Mouse (Mus musculus): Measurements from ENCODE around the gene Tmpo. TPM values are rescaled to one million over a fixed set of nuclear protein-coding genes. Genes with fewer than 3 reads are reported as not detected.
"Not testable (repeated sequence)": the region's sequence is repeated elsewhere in the genome, so short reads cannot be mapped to it uniquely, and the experiment has no call there.

Tmpo gene
- polyA plus RNA-seq, 1 experiment from 2014 or later: 191 TPM

DNA sequence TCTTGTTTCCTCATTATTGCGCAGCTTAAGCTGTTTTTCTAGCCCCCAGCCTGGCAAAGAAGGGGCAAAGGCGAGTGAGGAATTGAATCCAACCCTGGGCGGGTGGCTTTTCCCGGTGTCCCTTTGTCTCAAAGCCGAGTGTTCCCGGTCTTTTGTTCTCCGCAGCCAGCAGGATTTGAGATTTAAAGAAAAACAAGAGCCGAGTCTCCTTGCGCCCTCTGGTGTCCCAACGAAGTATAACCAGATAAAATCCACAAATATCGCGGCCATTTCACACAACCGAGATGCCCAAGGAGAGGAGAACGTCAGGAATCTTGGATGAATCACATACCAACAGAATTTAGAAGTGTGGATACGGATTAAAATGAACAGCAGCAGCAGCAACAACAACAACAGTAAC, 6.8 kb upstream of the Tmpo start:
- Histone ChIP-seq H3K9me3 (ENCODE audit: low read length) (no peaks in the 10 kb centered on the region), H3K36me3 (ENCODE audit: insufficient read depth, low read length) (no peaks in the 10 kb centered on the region), H3K4me1 (ENCODE audit: insufficient read depth, low read length) (peaks cover 23% of the 10 kb centered on the region), H3K9ac (replicated peaks; ENCODE audit: low read length) (peak overlapping the region; percentile 91), H3K27ac (ENCODE audit: low read length) (peak overlapping the region; percentile 95), H3K4me3 (ENCODE audit: low read length) (peak overlapping the region; percentile 46), H3K4me2 (replicated peaks; ENCODE audit: low read depth, low read length) (peak overlapping the region; percentile 59), H3K27me3 (ENCODE audit: insufficient read depth, low read length) (no peaks in the 10 kb centered on the region)
- peak; percentile 21; the same call in 1 of the 2 replicates for ATAC-seq (ENCODE audit: low FRiP score, low TSS enrichment)
- 0% methylated on average over 15 of the region's 15 CpGs for whole genome bisulfite sequencing

DNA sequence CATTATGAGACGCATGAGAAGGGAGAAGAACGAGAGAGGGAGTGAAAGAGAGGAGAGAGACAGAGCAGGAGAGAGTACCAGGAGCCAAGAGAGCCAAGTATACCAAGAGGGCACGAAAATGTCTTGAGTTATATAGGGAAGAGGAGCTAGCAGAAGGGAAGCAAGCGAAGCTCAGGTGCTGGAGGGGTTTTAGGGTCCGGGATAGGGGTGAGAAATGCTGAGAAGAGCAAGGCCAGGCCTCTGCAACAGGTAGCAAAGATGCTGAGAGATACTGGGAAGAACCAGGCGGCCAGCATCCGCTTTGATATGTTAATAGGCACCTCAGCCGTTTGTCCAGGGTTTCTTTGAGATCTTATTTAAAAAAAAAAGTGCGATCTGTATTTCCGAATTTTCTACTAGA, 6.2 kb upstream of the Tmpo start:
- no peaks in the 10 kb centered on the region for H3K9me3 ChIP-seq (ENCODE audit: low read length)
- ATAC-seq (ENCODE audit: low FRiP score, low TSS enrichment): peak; percentile 14; the same call in 1 of the 2 replicates
- WGBS: 34% methylated on average over 10 of the region's 10 CpGs

DNA sequence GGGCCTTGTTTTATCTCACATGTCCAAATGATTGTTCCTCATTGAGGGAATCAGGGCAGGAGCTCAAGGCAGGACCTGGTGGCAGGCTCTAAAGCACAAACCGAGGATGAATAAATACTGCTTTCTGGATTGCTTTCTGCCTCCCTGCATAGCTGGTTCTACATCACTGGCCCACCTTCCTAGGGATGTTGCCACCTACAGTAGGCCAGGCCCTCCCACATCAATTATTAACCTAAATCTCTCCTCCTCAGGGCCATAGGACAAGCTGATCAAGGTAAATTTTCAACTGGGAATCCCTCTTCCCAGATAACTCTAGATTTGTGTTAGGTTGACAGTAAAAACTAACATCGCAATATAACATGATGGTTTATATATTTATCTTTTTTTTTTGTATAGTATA, 4.6 kb upstream of the Tmpo start:
- Histone ChIP-seq H3K4me3 (ENCODE audit: low read length) (no peak overlapping the region), H3K9me3 (ENCODE audit: low read length) (no peaks in the 10 kb centered on the region), H3K27ac (ENCODE audit: low read length) (no peak overlapping the region), H3K4me1 (ENCODE audit: insufficient read depth, low read length) (peaks cover 30% of the 10 kb centered on the region), H3K4me2 (replicated peaks; ENCODE audit: low read depth, low read length) (no peak overlapping the region), H3K36me3 (ENCODE audit: insufficient read depth, low read length) (no peaks in the 10 kb centered on the region), H3K9ac (replicated peaks; ENCODE audit: low read length) (no peak overlapping the region), H3K27me3 (ENCODE audit: insufficient read depth, low read length) (no peaks in the 10 kb centered on the region)
- WGBS: 73% methylated on average over 2 of the region's 2 CpGs
- no peak for ATAC-seq (ENCODE audit: low FRiP score, low TSS enrichment)

More for the DNA sequence above, 6.2 kb upstream of the Tmpo start:
- Histone ChIP-seq H3K27ac (ENCODE audit: low read length) (peak overlapping the region; percentile 95), H3K4me2 (replicated peaks; ENCODE audit: low read depth, low read length) (peak overlapping the region; percentile 59), H3K27me3 (ENCODE audit: insufficient read depth, low read length) (no peaks in the 10 kb centered on the region), H3K4me3 (ENCODE audit: low read length) (peak overlapping the region; percentile 46), H3K9ac (replicated peaks; ENCODE audit: low read length) (peak overlapping the region; percentile 91), H3K4me1 (ENCODE audit: insufficient read depth, low read length) (peaks cover 29% of the 10 kb centered on the region), H3K36me3 (ENCODE audit: insufficient read depth, low read length) (no peaks in the 10 kb centered on the region)

DNA sequence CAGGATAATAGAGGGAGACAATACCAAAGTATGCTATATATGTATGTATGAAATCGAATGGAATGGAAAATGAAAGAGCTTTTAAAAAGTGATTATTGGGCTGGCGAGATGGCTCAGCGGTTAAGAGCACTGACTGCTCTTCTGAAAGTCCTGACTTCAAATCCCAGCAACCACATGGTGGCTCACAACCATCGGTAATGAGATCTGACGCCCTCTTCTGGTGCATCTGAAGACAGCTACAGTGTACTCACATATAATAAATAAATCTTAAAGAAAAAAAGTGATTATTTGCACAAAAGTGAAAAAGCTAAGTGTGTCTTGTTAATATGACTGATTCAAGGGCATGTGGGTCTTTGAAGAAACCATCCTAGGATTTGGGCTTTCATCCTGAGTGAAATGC, 3.8 kb upstream of the Tmpo start:
- not testable (repeated sequence) for H3K4me3 ChIP-seq (ENCODE audit: low read length); H3K4me2 ChIP-seq (replicated peaks; ENCODE audit: low read depth, low read length); H3K27me3 ChIP-seq (ENCODE audit: insufficient read depth, low read length); H3K27ac ChIP-seq (ENCODE audit: low read length); H3K9ac ChIP-seq (replicated peaks; ENCODE audit: low read length); ATAC-seq (ENCODE audit: low FRiP score, low TSS enrichment); H3K9me3 ChIP-seq (ENCODE audit: low read length); H3K36me3 ChIP-seq (ENCODE audit: insufficient read depth, low read length)
- 77% methylated on average over 5 of the region's 5 CpGs for WGBS
- peaks cover 34% of the 10 kb centered on the region for H3K4me1 ChIP-seq (ENCODE audit: insufficient read depth, low read length)

DNA sequence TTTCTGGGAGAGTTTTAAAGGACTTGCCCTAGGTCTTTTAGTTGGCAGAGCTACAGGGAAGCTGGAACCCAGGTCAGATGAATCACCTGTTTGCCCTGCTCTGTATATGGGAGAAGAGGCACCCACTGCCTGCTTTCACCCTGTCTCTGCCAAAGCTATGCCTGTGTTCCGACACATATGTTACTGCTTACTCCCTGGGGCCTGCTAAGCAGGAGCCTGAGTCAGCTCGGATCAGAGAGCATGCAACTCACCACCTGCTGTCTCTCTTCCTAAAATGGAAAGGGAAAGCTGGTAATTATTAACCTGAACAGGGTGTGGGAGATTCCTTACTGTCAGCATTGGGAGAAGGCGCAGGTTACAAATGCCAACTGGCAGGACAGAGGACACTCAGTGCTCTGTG, 2.2 kb upstream of the Tmpo start:
- Histone ChIP-seq H3K36me3 (ENCODE audit: insufficient read depth, low read length) (no peaks in the 10 kb centered on the region), H3K9me3 (ENCODE audit: low read length) (no peaks in the 10 kb centered on the region), H3K9ac (replicated peaks; ENCODE audit: low read length) (peak overlapping the region; percentile 36), H3K27ac (ENCODE audit: low read length) (peak overlapping the region; percentile 99), H3K4me2 (replicated peaks; ENCODE audit: low read depth, low read length) (peak overlapping the region; percentile 53), H3K4me1 (ENCODE audit: insufficient read depth, low read length) (peaks cover 33% of the 10 kb centered on the region), H3K4me3 (ENCODE audit: low read length) (0 out of 2 replicates have a peak overlapping the region, but pooled peaks have one; percentile 2), H3K27me3 (ENCODE audit: insufficient read depth, low read length) (no peaks in the 10 kb centered on the region)
- WGBS: 35% methylated on average over 3 of the region's 3 CpGs
- peak; percentile 33 for ATAC-seq (ENCODE audit: low FRiP score, low TSS enrichment)

DNA sequence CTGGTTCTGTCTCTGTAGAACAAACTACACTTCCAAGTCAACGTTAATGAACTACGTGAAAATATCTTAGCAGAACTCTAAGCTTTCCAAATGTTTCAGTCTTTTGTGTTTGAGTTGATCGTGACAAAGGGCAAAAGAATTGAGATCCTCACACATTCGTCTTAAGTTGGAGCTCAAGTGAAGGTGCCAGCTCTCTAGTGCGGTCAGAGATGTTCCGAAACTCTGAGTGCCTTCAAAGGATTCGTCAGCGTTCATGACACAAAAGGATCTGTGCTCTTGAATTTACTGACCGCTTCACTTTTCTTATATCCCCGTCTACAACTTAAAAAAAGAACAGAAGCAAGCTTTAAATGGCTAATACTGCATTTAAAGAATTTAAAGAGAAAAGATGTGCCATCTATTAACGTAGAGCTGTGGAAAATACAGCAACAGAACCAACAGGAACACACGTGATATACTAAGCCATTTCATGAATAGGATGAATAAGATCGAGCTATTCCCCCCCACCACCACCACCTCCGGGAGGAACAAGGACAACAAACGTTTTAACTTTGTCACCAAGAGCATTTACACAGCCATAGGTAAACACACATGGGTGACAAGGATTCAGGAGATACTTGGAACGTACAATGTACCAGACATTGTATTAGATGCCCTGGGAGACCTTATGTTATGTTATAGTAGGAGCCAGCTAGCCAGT, 1.3 kb upstream of the Tmpo start:
- H3K4me1 ChIP-seq (ENCODE audit: insufficient read depth, low read length): peaks cover 26% of the 10 kb centered on the region
- no peak for ATAC-seq (ENCODE audit: low FRiP score, low TSS enrichment)

DNA sequence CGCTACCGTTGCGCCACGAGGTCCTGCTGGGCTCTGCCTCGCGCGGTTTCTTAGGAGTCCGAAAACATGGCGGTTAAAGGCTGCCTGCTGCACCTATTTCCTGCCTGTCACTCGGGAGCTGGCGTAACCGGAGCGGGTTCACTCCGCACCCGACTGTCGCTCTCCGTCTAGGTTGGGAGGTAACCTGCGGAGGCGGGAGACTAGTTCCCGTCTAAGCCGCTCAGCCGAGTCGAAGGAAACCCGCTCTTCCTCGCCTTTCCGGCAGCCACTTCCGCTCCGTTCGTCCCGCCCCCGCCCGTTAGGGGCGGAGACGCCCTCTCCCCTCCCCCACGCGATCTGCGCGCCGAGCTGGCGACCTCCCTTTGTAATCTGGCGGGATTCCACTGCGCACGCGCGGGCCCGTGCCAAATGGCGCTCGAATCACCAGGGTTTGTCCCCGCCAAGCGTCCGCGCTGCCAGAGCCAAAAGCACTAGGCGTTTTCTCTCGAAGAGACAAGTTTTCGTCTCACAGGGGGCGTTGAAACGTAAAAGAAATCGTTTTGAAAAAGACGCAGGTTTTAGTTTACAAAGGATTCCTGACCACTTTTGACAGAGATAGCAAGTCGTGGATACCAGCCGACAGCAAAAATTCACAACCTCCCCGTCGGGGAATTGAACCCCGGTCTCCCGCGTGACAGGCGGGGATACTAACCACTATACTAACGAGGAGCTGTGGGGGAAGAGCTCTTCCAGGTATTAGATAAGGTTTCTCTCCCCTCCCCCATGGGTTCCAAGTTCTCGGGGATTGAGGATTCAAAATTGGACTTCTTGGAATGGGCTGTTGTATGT, 560 bp upstream of the Tmpo start:
- H3K4me2 ChIP-seq (replicated peaks; ENCODE audit: low read depth, low read length): peak overlapping the region; percentile 53
- H3K36me3 ChIP-seq (ENCODE audit: insufficient read depth, low read length): no peaks in the 10 kb centered on the region
- H3K4me1 ChIP-seq (ENCODE audit: insufficient read depth, low read length): peaks cover 21% of the 10 kb centered on the region
- no peaks in the 10 kb centered on the region for H3K27me3 ChIP-seq (ENCODE audit: insufficient read depth, low read length)
- H3K9ac ChIP-seq (replicated peaks; ENCODE audit: low read length): peak overlapping the region; percentile 69
- under 1% methylated on average over 69 of the region's 69 CpGs for WGBS
- peak overlapping the region; percentile 55 for H3K4me3 ChIP-seq (ENCODE audit: low read length)
- H3K27ac ChIP-seq (ENCODE audit: low read length): peak overlapping the region; percentile 99
- no peaks in the 10 kb centered on the region for H3K9me3 ChIP-seq (ENCODE audit: low read length)
- ATAC-seq (ENCODE audit: low FRiP score, low TSS enrichment): peak; percentile 94

More for the DNA sequence above, 1.3 kb upstream of the Tmpo start:
- Histone ChIP-seq H3K36me3 (ENCODE audit: insufficient read depth, low read length) (no peaks in the 10 kb centered on the region), H3K4me3 (ENCODE audit: low read length) (peak overlapping the region; percentile 55), H3K9ac (replicated peaks; ENCODE audit: low read length) (peak overlapping the region; percentile 69), H3K27me3 (ENCODE audit: insufficient read depth, low read length) (no peaks in the 10 kb centered on the region), H3K27ac (ENCODE audit: low read length) (peak overlapping the region; percentile 99), H3K9me3 (ENCODE audit: low read length) (no peaks in the 10 kb centered on the region), H3K4me2 (replicated peaks; ENCODE audit: low read depth, low read length) (peak overlapping the region; percentile 53)
- 2% methylated on average over 16 of the region's 16 CpGs for WGBS

DNA sequence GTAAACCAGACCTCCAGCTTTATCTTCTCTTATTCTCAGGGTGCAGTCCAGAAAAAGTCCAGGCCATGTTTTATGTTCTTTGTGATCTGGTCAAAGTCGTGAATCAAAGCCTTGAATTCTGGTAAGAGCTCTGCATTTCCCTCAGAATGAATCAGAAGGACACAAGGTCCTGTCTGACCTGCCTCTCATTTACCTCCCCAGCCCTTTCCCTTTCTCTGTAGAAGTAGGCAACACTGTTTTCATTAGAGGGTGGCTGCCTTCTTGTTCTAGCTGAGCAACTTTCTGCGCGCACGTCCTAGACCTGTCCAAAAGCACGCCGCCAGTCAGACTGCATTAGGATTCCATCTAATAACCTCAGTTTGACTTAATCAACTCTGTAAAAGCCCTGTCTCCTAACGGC, 814 bp downstream of the Tmpo start:
- Histone ChIP-seq H3K9me3 (ENCODE audit: low read length) (no peaks in the 10 kb centered on the region), H3K4me3 (ENCODE audit: low read length) (peak overlapping the region; percentile 55), H3K27ac (ENCODE audit: low read length) (peak overlapping the region; percentile 99), H3K4me1 (ENCODE audit: insufficient read depth, low read length) (peaks cover 21% of the 10 kb centered on the region), H3K27me3 (ENCODE audit: insufficient read depth, low read length) (no peaks in the 10 kb centered on the region), H3K9ac (replicated peaks; ENCODE audit: low read length) (peak overlapping the region; percentile 69), H3K36me3 (ENCODE audit: insufficient read depth, low read length) (no peaks in the 10 kb centered on the region), H3K4me2 (replicated peaks; ENCODE audit: low read depth, low read length) (peak overlapping the region; percentile 53)
- no peak for ATAC-seq (ENCODE audit: low FRiP score, low TSS enrichment)
- 7% methylated on average over 7 of the region's 7 CpGs for WGBS

DNA sequence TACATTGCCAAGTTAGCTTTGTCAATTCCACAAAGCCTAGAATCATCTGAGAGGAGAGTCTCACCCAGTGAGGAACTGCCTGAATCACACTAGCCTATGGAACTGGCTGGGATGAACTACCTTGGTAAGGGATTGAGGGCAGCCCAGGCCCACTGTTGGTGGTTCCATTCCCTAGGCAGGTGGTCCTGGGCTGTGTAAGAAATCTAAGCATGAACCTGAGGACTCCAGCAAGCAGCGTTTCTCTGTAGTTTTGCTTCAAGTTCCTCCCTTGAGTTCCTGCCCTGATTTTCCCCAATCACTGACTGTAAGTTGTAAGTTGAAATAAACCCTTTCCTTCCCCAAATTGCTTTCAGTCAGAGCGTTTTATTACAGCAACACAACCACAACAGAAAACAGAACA, 1.3 kb downstream of the Tmpo start:
- H3K4me2 ChIP-seq (replicated peaks; ENCODE audit: low read depth, low read length): peak overlapping the region; percentile 53
- H3K9ac ChIP-seq (replicated peaks; ENCODE audit: low read length): peak overlapping the region; percentile 69
- 42% methylated on average over 2 of the region's 2 CpGs for WGBS
- H3K4me1 ChIP-seq (ENCODE audit: insufficient read depth, low read length): peaks cover 21% of the 10 kb centered on the region
- no peak for ATAC-seq (ENCODE audit: low FRiP score, low TSS enrichment)
- H3K9me3 ChIP-seq (ENCODE audit: low read length): no peaks in the 10 kb centered on the region
- no peak overlapping the region for H3K4me3 ChIP-seq (ENCODE audit: low read length)
- H3K36me3 ChIP-seq (ENCODE audit: insufficient read depth, low read length): no peaks in the 10 kb centered on the region
- peak overlapping the region; percentile 99 for H3K27ac ChIP-seq (ENCODE audit: low read length)
- no peaks in the 10 kb centered on the region for H3K27me3 ChIP-seq (ENCODE audit: insufficient read depth, low read length)

DNA sequence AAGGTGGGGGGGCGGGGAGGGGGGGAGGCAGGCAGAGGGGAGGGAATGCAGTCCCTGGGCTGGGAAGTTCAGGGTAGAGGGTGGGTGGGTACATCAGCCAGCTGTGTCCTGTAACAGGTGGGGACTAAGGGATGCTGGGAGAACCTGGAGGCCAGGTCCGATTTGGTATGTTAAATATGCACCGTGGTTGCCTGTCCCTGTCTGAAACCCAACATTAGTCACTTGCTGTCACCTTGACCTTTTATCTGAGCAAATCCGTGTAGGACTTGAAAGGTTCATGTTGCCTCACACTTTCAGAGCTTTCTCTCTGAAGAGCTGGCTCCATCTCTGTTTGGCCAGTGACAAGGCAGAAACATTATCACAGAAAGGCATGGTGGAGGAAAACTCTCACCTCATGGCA, 3.9 kb downstream of the Tmpo start:
- 49% methylated on average over 3 of the region's 4 CpGs for WGBS
- ATAC-seq (ENCODE audit: low FRiP score, low TSS enrichment): no peak
- H3K4me1 ChIP-seq (ENCODE audit: insufficient read depth, low read length): peaks cover 7% of the 10 kb centered on the region
- H3K36me3 ChIP-seq (ENCODE audit: insufficient read depth, low read length): no peaks in the 10 kb centered on the region
- H3K4me2 ChIP-seq (replicated peaks; ENCODE audit: low read depth, low read length): no peak overlapping the region
- no peak overlapping the region for H3K4me3 ChIP-seq (ENCODE audit: low read length)
- H3K9ac ChIP-seq (replicated peaks; ENCODE audit: low read length): no peak overlapping the region
- H3K27ac ChIP-seq (ENCODE audit: low read length): no peak overlapping the region
- no peaks in the 10 kb centered on the region for H3K27me3 ChIP-seq (ENCODE audit: insufficient read depth, low read length)
- H3K9me3 ChIP-seq (ENCODE audit: low read length): no peaks in the 10 kb centered on the region

Measured in kidney, embryonic 16.5 days (tissue).